9 mouse cellular contexts compared by ENCODE assay signal in the genomic region with DNA sequence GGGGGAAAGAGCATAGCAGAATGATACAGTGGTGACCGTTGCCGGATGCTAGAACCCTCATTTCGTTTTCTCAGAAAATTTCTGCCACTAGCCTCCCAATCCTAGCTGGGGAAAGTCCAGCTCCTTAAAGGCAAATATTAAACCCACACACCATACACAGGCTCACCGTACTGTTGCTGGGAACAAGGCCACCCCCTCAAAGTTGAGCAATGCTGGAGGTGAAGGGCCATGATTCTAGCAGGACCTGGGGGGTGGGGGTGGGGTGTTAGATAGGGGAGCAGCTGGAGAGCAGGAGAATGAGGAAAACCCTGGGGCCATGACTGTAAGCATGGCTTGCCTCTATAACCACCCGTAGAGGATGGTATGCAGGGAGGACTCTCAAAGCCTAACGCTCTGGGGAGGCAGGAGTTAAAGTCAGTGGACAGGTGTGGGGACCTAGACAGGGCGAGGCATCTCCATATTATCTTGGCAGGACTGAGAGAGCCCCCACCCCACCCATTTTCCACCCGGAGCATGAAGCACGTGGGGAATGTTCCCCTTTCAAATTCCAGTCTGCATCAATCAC. TPM values are rescaled to one million over a fixed set of nuclear protein-coding genes. Genes with fewer than 3 reads are reported as not detected.
DNase-seq lines count a peak whose midpoint lies in the region; ATAC-seq and TF ChIP-seq lines count a peak whose summit lies in the region.
"Had no signal": no experiment of that assay in that cellular context is flagged by ENCODE, and none has a peak within 500 bp of the region (broad histone marks: within the 10 kb centered on the region; RNA-seq: fewer than 3 reads in every experiment).

No protein-coding gene starts in this region.

- no peak overlapping the region for H3K27ac ChIP-seq in kidney, embryonic 16.5 days (ENCODE audit: low read length)
- H3K27ac ChIP-seq in embryonic facial prominence, embryonic 15.5 days (replicated peaks), result peak overlapping the region; percentile 76
- peak overlapping the region; percentile 67; the same call in 1 of the 2 replicates for H3K27ac ChIP-seq in intestine, embryonic 15.5 days
- no peak overlapping the region for H3K27ac ChIP-seq in neural tube, embryonic 13.5 days (replicated peaks)
- no peak overlapping the region for H3K27ac ChIP-seq in thymus, adult 2 months (ENCODE audit: control insufficient read depth, insufficient read depth, low read length)
- H3K27ac ChIP-seq: macrophage had no signal

- H3K9ac ChIP-seq in kidney, embryonic 16.5 days (replicated peaks; ENCODE audit: low read length), result peak overlapping the region; percentile 50
- no peak overlapping the region for H3K9ac ChIP-seq in embryonic facial prominence, embryonic 15.5 days
- peak overlapping the region; percentile 59; the same call in 1 of the 2 replicates for H3K9ac ChIP-seq in intestine, embryonic 15.5 days
- H3K9ac ChIP-seq in neural tube, embryonic 13.5 days, result no peak overlapping the region

- H3K36me3 ChIP-seq in kidney, embryonic 16.5 days (ENCODE audit: insufficient read depth, low read length), result 0 out of 2 replicates have a peak, but pooled peaks cover 9% of the 10 kb centered on the region
- H3K36me3 ChIP-seq in embryonic facial prominence, embryonic 15.5 days, result 0 out of 2 replicates have a peak, but pooled peaks cover 4% of the 10 kb centered on the region
- H3K36me3 ChIP-seq in intestine, embryonic 15.5 days, result peaks cover 2% of the 10 kb centered on the region; the same call in 1 of the 2 replicates
- H3K36me3 ChIP-seq in neural tube, embryonic 13.5 days, result no peaks in the 10 kb centered on the region
- H3K36me3 ChIP-seq in thymus, adult 2 months (ENCODE audit: control insufficient read depth, insufficient read depth, low read length), result no peaks in the 10 kb centered on the region

- TF ChIP-seq POLR2A in thymus, adult 2 months (IDR thresholded peaks at IDR 0.05; ENCODE audit: control insufficient read depth, extremely low read depth, insufficient read depth, low read length, poor library complexity), result no peak

- peaks cover 10% of the 10 kb centered on the region for H3K9me3 ChIP-seq in kidney, embryonic 16.5 days (ENCODE audit: low read length)
- peaks cover 5% of the 10 kb centered on the region for H3K9me3 ChIP-seq in embryonic facial prominence, embryonic 15.5 days (replicated peaks)
- H3K9me3 ChIP-seq in intestine, embryonic 15.5 days, result no peaks in the 10 kb centered on the region
- peaks cover 2% of the 10 kb centered on the region; the same call in 1 of the 2 replicates for H3K9me3 ChIP-seq in neural tube, embryonic 13.5 days

- 10% methylated on average over 9 of the region's 9 CpGs for WGBS in kidney, embryonic 16.5 days
- 7% methylated on average over 9 of the region's 9 CpGs for WGBS in embryonic facial prominence, embryonic 15.5 days
- WGBS in intestine, embryonic 15.5 days, result 9% methylated on average over 9 of the region's 9 CpGs
- whole genome bisulfite sequencing in neural tube, embryonic 13.5 days, result 6% methylated on average over 9 of the region's 9 CpGs
- 19% methylated on average over 9 of the region's 9 CpGs for WGBS in thymus, adult 2 months

- peaks cover 14% of the 10 kb centered on the region; the same call in 1 of the 2 replicates for H3K4me1 ChIP-seq in kidney, embryonic 16.5 days (ENCODE audit: insufficient read depth, low read length)
- peaks cover 31% of the 10 kb centered on the region for H3K4me1 ChIP-seq in embryonic facial prominence, embryonic 15.5 days
- peaks cover 20% of the 10 kb centered on the region; the same call in 1 of the 2 replicates for H3K4me1 ChIP-seq in intestine, embryonic 15.5 days (replicated peaks)
- peaks cover 16% of the 10 kb centered on the region for H3K4me1 ChIP-seq in neural tube, embryonic 13.5 days (replicated peaks)
- H3K4me1 ChIP-seq in thymus, adult 2 months (replicated peaks; ENCODE audit: control insufficient read depth, insufficient read depth, low read length), result no peaks in the 10 kb centered on the region; the same call in 1 of the 2 replicates

- ATAC-seq in kidney, embryonic 16.5 days (ENCODE audit: low FRiP score, low TSS enrichment), result no peak
- ATAC-seq in embryonic facial prominence, embryonic 15.5 days (ENCODE audit: insufficient number of reproducible peaks, low FRiP score, low TSS enrichment, low read depth), result 0 out of 2 replicates have a peak, but pooled peaks have one; percentile 22
- peak; percentile 34 for ATAC-seq in intestine, embryonic 15.5 days
- no peak for ATAC-seq in neural tube, embryonic 13.5 days (ENCODE audit: low read depth)

- DNase-seq in kidney, adult 18-20 months, result no peak
- DNase-seq in thymus, adult 2 months, result no peak
- no peak for DNase-seq in right cerebral cortex, adult 18-20 months
- DNase-seq: cerebellum, adult 18-20 months had no signal

- H3K4me3 ChIP-seq in kidney, embryonic 16.5 days (ENCODE audit: low read length), result peak overlapping the region; percentile 51
- H3K4me3 ChIP-seq in embryonic facial prominence, embryonic 15.5 days (replicated peaks), result peak overlapping the region; percentile 42
- H3K4me3 ChIP-seq in intestine, embryonic 15.5 days (replicated peaks), result peak overlapping the region; percentile 40
- peak overlapping the region; percentile 25; the same call in 1 of the 2 replicates for H3K4me3 ChIP-seq in neural tube, embryonic 13.5 days
- H3K4me3 ChIP-seq in thymus, adult 2 months (ENCODE audit: control insufficient read depth, insufficient read depth, low read length), result no peak overlapping the region

- TF ChIP-seq CTCF in thymus, adult 2 months (IDR thresholded peaks at IDR 0.05; ENCODE audit: borderline replicate concordance, control insufficient read depth, extremely low read depth, insufficient read depth, low read length, poor library complexity), result no peak

- H3K4me2 ChIP-seq in kidney, embryonic 16.5 days (replicated peaks; ENCODE audit: low read depth, low read length), result peak overlapping the region; percentile 69
- H3K4me2 ChIP-seq in embryonic facial prominence, embryonic 15.5 days (replicated peaks), result peak overlapping the region; percentile 52
- H3K4me2 ChIP-seq in intestine, embryonic 15.5 days (replicated peaks), result peak overlapping the region; percentile 58
- peak overlapping the region; percentile 44 for H3K4me2 ChIP-seq in neural tube, embryonic 13.5 days

- H3K27me3 ChIP-seq in kidney, embryonic 16.5 days (ENCODE audit: insufficient read depth, low read length), result peaks cover 66% of the 10 kb centered on the region
- H3K27me3 ChIP-seq in embryonic facial prominence, embryonic 15.5 days, result peaks cover 69% of the 10 kb centered on the region
- peaks cover 58% of the 10 kb centered on the region for H3K27me3 ChIP-seq in intestine, embryonic 15.5 days (replicated peaks)
- peaks cover 77% of the 10 kb centered on the region for H3K27me3 ChIP-seq in neural tube, embryonic 13.5 days
- peaks cover 24% of the 10 kb centered on the region for H3K27me3 ChIP-seq in thymus, adult 2 months (ENCODE audit: control insufficient read depth, insufficient read depth, low read length)

RNA-seq across cellular contexts. Expression of gene Igf2, which starts 2.1 kb away (rescaled TPM):
- 516 and 585 TPM in 2 replicates for polyA plus RNA-seq in kidney, embryonic 16.5 days (2015; fragmentation: Nextera tagmentation; extraction: Ambion mirVana)
- polyA plus RNA-seq in embryonic facial prominence, embryonic 15.5 days (2015; fragmentation: Nextera tagmentation; extraction: Ambion mirVana), result 970 and 1,114 TPM in 2 replicates
- 958 and 978 TPM in 2 replicates for polyA plus RNA-seq in intestine, embryonic 15.5 days (2015; fragmentation: Nextera tagmentation; extraction: Ambion mirVana)
- 203 and 254 TPM in 2 replicates for polyA plus RNA-seq in neural tube, embryonic 13.5 days (2015; fragmentation: Nextera tagmentation; extraction: Ambion mirVana)
- polyA plus RNA-seq in thymus, adult 2 months (2012; rRNA removed), result 7.5 and 13.8 TPM in 2 replicates

RNA-seq across cellular contexts. Expression of gene Gm49394, which starts 5.2 kb away (rescaled TPM):
- 0.07 TPM in 1 of 2 replicates, not detected in the other for polyA plus RNA-seq in kidney, embryonic 16.5 days (2015; fragmentation: Nextera tagmentation; extraction: Ambion mirVana)
- 0.25 and 0.80 TPM in 2 replicates for polyA plus RNA-seq in embryonic facial prominence, embryonic 15.5 days (2015; fragmentation: Nextera tagmentation; extraction: Ambion mirVana)
- 1.0 and 1.4 TPM in 2 replicates for polyA plus RNA-seq in intestine, embryonic 15.5 days (2015; fragmentation: Nextera tagmentation; extraction: Ambion mirVana)
- polyA plus RNA-seq in neural tube, embryonic 13.5 days (2015; fragmentation: Nextera tagmentation; extraction: Ambion mirVana), result not detected in 2 replicates
- 0.04 and 0.11 TPM in 2 replicates for polyA plus RNA-seq in thymus, adult 2 months (2012; rRNA removed)
- polyA plus RNA-seq: macrophage had no signal

Comparison
In these comparisons a context has a peak if more than half of its experiments do, and no peak if none do; other contexts are left out.
1. ATAC-seq: peak in embryonic facial prominence, embryonic 15.5 days (single experiment) and intestine, embryonic 15.5 days (single experiment); none in kidney, embryonic 16.5 days (single experiment) and neural tube, embryonic 13.5 days (single experiment).
2. H3K27ac ChIP-seq: peak in embryonic facial prominence, embryonic 15.5 days (single experiment) and intestine, embryonic 15.5 days (single experiment); none in kidney, embryonic 16.5 days (single experiment), neural tube, embryonic 13.5 days (single experiment) and thymus, adult 2 months (single experiment).
3. H3K9ac ChIP-seq: peak in kidney, embryonic 16.5 days (single experiment) and intestine, embryonic 15.5 days (single experiment); none in embryonic facial prominence, embryonic 15.5 days (single experiment) and neural tube, embryonic 13.5 days (single experiment).
4. RNA of gene Igf2, which starts 2.1 kb away (polyA plus RNA-seq): 958 to 978 TPM in intestine, embryonic 15.5 days, 970 to 1,114 TPM in embryonic facial prominence, embryonic 15.5 days, 516 to 585 TPM in kidney, embryonic 16.5 days and 203 to 254 TPM in neural tube, embryonic 13.5 days; 7.5 to 13.8 TPM in thymus, adult 2 months; every median in the first group is over 10 times any median in the second.
5. Peak in every context shown above with its lines, with median percentiles within 50 percentile points of each other: H3K4me2 ChIP-seq.